Mouse (Mus musculus): ENCODE results near the gene Zbtb16. TPM values are rescaled to one million over a fixed set of nuclear protein-coding genes. Genes with fewer than 3 reads are reported as not detected.

Zbtb16 gene
- total and polyA plus RNA-seq, 3 experiments, result 0.34 to 3.0 (median 0.90) TPM

DNA sequence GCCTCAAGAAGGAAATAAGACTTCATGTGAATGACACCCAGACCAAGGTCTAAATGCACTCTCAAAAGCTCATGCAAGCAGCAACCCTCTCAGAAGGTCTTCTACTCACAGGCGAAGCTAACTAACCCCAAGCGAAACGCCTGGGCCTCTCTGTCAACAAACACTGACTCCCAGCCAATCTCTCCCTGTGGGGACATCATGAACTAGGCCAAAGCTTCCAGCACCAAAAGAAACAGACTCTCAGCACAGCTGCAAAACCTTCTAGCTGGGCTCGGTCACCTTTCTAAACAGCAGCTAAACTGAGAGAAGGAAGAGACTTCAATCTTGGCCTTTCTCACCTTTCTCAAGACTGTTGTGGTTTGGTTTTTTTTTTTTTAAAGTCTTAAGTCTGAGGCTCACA is 86.9 kb downstream of the Zbtb16 start:
- 0 out of 4 replicates have a peak, but pooled peaks cover 0 to 3% of the 10 kb centered on the region in 2 experiments for H3K4me1 ChIP-seq (ENCODE audit: control insufficient read depth in 1 of 2, insufficient read depth in 2 of 2)
- peaks cover 0 to 2% of the 10 kb centered on the region in 2 experiments for H3K36me3 ChIP-seq (replicated peaks in 1 of 2; ENCODE audit: control insufficient read depth in 1 of 2, insufficient read depth in 1 of 2, low read length in 1 of 2)
- in situ Hi-C loops (cut with MboI; ENCODE audit: low pct_ligation_motif_present, low pct_unique_long_range_greater_than_20kb, low sequenced_read_pairs), result no loop called here
- H3K9me3 ChIP-seq (replicated peaks; ENCODE audit: low read length), result no peaks in the 10 kb centered on the region
- H3K4me2 ChIP-seq (ENCODE audit: insufficient read depth, low read depth, poor library complexity, severe bottlenecking), result no peak overlapping the region
- no peak overlapping the region for H3K9ac ChIP-seq (ENCODE audit: insufficient read depth, low read depth)
- no peaks in the 10 kb centered on the region for H3K27me3 ChIP-seq (replicated peaks)
- no peak overlapping the region for H3K27ac ChIP-seq (ENCODE audit: insufficient read depth, low read depth)
- DNase-seq (ENCODE audit: extremely low read depth), result no peak
- TF ChIP-seq KAT2A (IDR thresholded peaks at IDR 0.05; ENCODE audit: insufficient replicate concordance, low read length), result no peak
- no peak for TF ChIP-seq MAFK (IDR thresholded peaks at IDR 0.05; ENCODE audit: insufficient replicate concordance, low read length)
- TF ChIP-seq USF2 (conservative IDR thresholded peaks at IDR 0.05; ENCODE audit: low read depth, low read length), result no peak
- no peak for TF ChIP-seq TCF12 (IDR thresholded peaks at IDR 0.05; ENCODE audit: low read depth, low read length)
- no peak for TF ChIP-seq RCOR1 (conservative IDR thresholded peaks at IDR 0.05; ENCODE audit: low read depth, low read length)
- no peak for TF ChIP-seq E2F4 (IDR thresholded peaks at IDR 0.05; ENCODE audit: insufficient replicate concordance, low read depth, low read length)
- TF ChIP-seq PAX5 (IDR thresholded peaks at IDR 0.05; ENCODE audit: low read length), result no peak
- no peak for TF ChIP-seq SIN3A (IDR thresholded peaks at IDR 0.05; ENCODE audit: low read length)
- TF ChIP-seq MAX (IDR thresholded peaks at IDR 0.05; ENCODE audit: low read length), result no peak
- TF ChIP-seq POLR2A (IDR thresholded peaks at IDR 0.05; ENCODE audit: low read depth, low read length), result no peak
- no peak for TF ChIP-seq EP300 (IDR thresholded peaks at IDR 0.05; ENCODE audit: low read length)
- TF ChIP-seq CTCF (conservative IDR thresholded peaks at IDR 0.05 in 1 of 2, IDR thresholded peaks at IDR 0.05 in 1 of 2; ENCODE audit: low read depth in 2 of 2, low read length in 2 of 2), result no peak
- TF ChIP-seq ZMIZ1 (IDR thresholded peaks at IDR 0.05; ENCODE audit: low read depth, low read length), result no peak
- no peak for TF ChIP-seq ELF1 (IDR thresholded peaks at IDR 0.05; ENCODE audit: low read depth, low read length)
- TF ChIP-seq MYC (IDR thresholded peaks at IDR 0.05; ENCODE audit: low read depth, low read length), result no peak
- no peak for TF ChIP-seq MAZ (IDR thresholded peaks at IDR 0.05; ENCODE audit: low read depth, low read length)
- no peak for TF ChIP-seq MEF2A (IDR thresholded peaks at IDR 0.05; ENCODE audit: borderline replicate concordance, low read depth, low read length)
- no peak for TF ChIP-seq USF1 (IDR thresholded peaks at IDR 0.05; ENCODE audit: low read depth, low read length)
- no peaks in the 10 kb centered on the region for H3K79me2 ChIP-seq (replicated peaks; ENCODE audit: control insufficient read depth, extremely low read depth, insufficient read depth, poor library complexity, severe bottlenecking)
- dilution Hi-C loops (cut with MboI; ENCODE audit: extremely low pct_ligation_motif_present, extremely low pct_unique_long_range_greater_than_20kb, low sequenced_read_pairs), result no loop called here
- no peak overlapping the region for H3K4me3 ChIP-seq (replicated peaks in 1 of 3; ENCODE audit: low read depth in 2 of 3, low read length in 2 of 3, poor library complexity in 1 of 3)

- TF ChIP-seq ETS1 (conservative IDR thresholded peaks at IDR 0.05; ENCODE audit: low read depth, low read length) (no peak), MYC (IDR thresholded peaks at IDR 0.05; ENCODE audit: low read depth, low read length) (no peak), ZMIZ1 (IDR thresholded peaks at IDR 0.05; ENCODE audit: low read depth, low read length) (no peak), CHD1 (IDR thresholded peaks at IDR 0.05; ENCODE audit: low read depth, low read length) (no peak), E2F4 (IDR thresholded peaks at IDR 0.05; ENCODE audit: insufficient replicate concordance, low read depth, low read length) (no peak), SMC3 (IDR thresholded peaks at IDR 0.05; ENCODE audit: low read depth, low read length) (no peak), CTCF (conservative IDR thresholded peaks at IDR 0.05 in 1 of 2, IDR thresholded peaks at IDR 0.05 in 1 of 2; ENCODE audit: low read depth in 2 of 2, low read length in 2 of 2) (no peak), USF1 (IDR thresholded peaks at IDR 0.05; ENCODE audit: low read depth, low read length) (no peak), TBP (conservative IDR thresholded peaks at IDR 0.05; ENCODE audit: low read depth, low read length) (no peak), JUND (conservative IDR thresholded peaks at IDR 0.05; ENCODE audit: low read depth, low read length) (no peak), NELFE (IDR thresholded peaks at IDR 0.05; ENCODE audit: low read depth, low read length) (no peak), MXI1 (IDR thresholded peaks at IDR 0.05; ENCODE audit: low read depth, low read length) (no peak), CHD2 (IDR thresholded peaks at IDR 0.05; ENCODE audit: low read length) (no peak), RCOR1 (conservative IDR thresholded peaks at IDR 0.05; ENCODE audit: low read depth, low read length) (no peak), ELF1 (IDR thresholded peaks at IDR 0.05; ENCODE audit: low read depth, low read length) (no peak)
- Histone ChIP-seq H3K79me2 (replicated peaks; ENCODE audit: control insufficient read depth, extremely low read depth, insufficient read depth, poor library complexity, severe bottlenecking) (no peaks in the 10 kb centered on the region), H3K4me3 (replicated peaks in 1 of 3; ENCODE audit: low read depth in 2 of 3, low read length in 2 of 3, poor library complexity in 1 of 3) (no peak overlapping the region), H3K4me1 (ENCODE audit: control insufficient read depth in 1 of 2, insufficient read depth in 2 of 2) (0 out of 4 replicates have a peak, but pooled peaks cover 0 to 3% of the 10 kb centered on the region in 2 experiments), H3K4me2 (ENCODE audit: insufficient read depth, low read depth, poor library complexity, severe bottlenecking) (no peak overlapping the region), H3K27ac (ENCODE audit: insufficient read depth, low read depth) (no peak overlapping the region), H3K9me3 (replicated peaks; ENCODE audit: low read length) (no peaks in the 10 kb centered on the region), H3K9ac (ENCODE audit: insufficient read depth, low read depth) (no peak overlapping the region), H3K36me3 (replicated peaks in 1 of 2; ENCODE audit: control insufficient read depth in 1 of 2, insufficient read depth in 1 of 2, low read length in 1 of 2) (peaks cover 0 to 2% of the 10 kb centered on the region in 2 experiments), H3K27me3 (replicated peaks) (no peaks in the 10 kb centered on the region)
- in situ Hi-C loops (cut with MboI; ENCODE audit: low pct_ligation_motif_present, low pct_unique_long_range_greater_than_20kb, low sequenced_read_pairs) (no loop called here), dilution Hi-C loops (cut with MboI; ENCODE audit: extremely low pct_ligation_motif_present, extremely low pct_unique_long_range_greater_than_20kb, low sequenced_read_pairs) (no loop called here)
- DNase-seq (ENCODE audit: extremely low read depth), result no peak
These were observed 87.3 kb downstream of the Zbtb16 start for GRCm38 (mm10) chr9:48748761-48749160.
